Mouse (Mus musculus): ENCODE data around the gene Slc25a45. TPM values are rescaled to one million over a fixed set of nuclear protein-coding genes. Genes with fewer than 3 reads are reported as not detected.
A peak's percentile ranks its signal among the peaks of the same experiment; 100 is the strongest.

Slc25a45 gene
- total RNA-seq, 1 experiment from 2014 or later, result 48.1 TPM

GRCm38 (mm10) chr19:5910221-5910620, 32.6 kb downstream of the Slc25a45 start:
- no peak for ATAC-seq (replicated peaks in 1 of 2; ENCODE audit: insufficient read depth in 1 of 2, low FRiP score in 2 of 2, low TSS enrichment in 1 of 2, low read depth in 1 of 2, poor library complexity in 2 of 2, severe bottlenecking in 2 of 2)

GRCm38 (mm10) chr19:5911430-5912102, 34.0 kb downstream of the Slc25a45 start:
- no peak for ATAC-seq (replicated peaks in 1 of 2; ENCODE audit: insufficient read depth in 1 of 2, low FRiP score in 2 of 2, low TSS enrichment in 1 of 2, low read depth in 1 of 2, poor library complexity in 2 of 2, severe bottlenecking in 2 of 2)

- peak; percentile 96 to 97 for ATAC-seq (replicated peaks in 1 of 2; ENCODE audit: insufficient read depth in 1 of 2, low FRiP score in 2 of 2, low TSS enrichment in 1 of 2, low read depth in 1 of 2, poor library complexity in 2 of 2, severe bottlenecking in 2 of 2)
Measured at GRCm38 (mm10) chr19:5912103-5913006, 34.7 kb downstream of the Slc25a45 start.

DNA sequence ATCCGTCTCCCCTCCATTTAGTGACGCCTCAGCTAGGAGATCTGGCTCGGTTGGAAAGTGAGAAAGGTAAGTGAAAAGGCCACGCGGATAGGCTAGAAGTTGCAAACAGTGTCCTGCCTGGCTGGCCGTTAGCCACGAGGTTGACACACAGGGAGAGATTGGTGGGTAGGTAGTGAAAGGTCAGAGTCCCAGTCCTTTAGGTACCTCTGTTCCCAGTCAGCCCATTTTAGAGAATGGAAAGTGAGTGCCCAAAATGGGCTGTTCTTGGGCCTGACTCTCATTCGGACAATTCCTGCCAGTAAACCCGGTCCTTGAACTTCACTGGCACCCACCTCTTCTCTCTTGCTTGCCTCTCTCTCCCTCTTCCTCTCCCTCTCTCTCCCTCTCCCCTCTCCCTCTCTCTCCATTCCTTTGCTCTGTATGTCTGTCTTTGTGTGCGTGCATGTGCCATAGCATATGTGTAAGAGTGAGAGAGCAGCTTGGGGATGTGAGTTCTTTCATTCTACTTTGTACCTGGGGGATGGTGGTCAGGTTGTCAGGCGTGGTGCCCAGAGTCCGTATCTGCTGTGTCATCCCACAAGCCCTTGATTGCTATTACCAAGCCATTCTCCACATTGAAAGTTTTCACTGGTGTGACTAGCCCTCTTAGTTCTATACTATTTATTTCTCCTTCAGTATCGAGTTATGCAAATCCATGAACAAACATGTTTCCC, 35.6 kb downstream of the Slc25a45 start, which contains the start of gene Dpf2:
Gene Dpf2 (minus strand): TSS at position 4 of the 713 bp plus-strand sequence.
- ATAC-seq (replicated peaks in 1 of 2; ENCODE audit: insufficient read depth in 1 of 2, low FRiP score in 2 of 2, low TSS enrichment in 1 of 2, low read depth in 1 of 2, poor library complexity in 2 of 2, severe bottlenecking in 2 of 2), result no peak

- no peak for ATAC-seq (replicated peaks in 1 of 2; ENCODE audit: insufficient read depth in 1 of 2, low FRiP score in 2 of 2, low TSS enrichment in 1 of 2, low read depth in 1 of 2, poor library complexity in 2 of 2, severe bottlenecking in 2 of 2)
Measured at GRCm38 (mm10) chr19:5921715-5922114, 44.1 kb downstream of the Slc25a45 start.

- ATAC-seq (replicated peaks in 1 of 2; ENCODE audit: insufficient read depth in 1 of 2, low FRiP score in 2 of 2, low TSS enrichment in 1 of 2, low read depth in 1 of 2, poor library complexity in 2 of 2, severe bottlenecking in 2 of 2), result no peak
Measured at GRCm38 (mm10) chr19:5922119-5922942, 44.7 kb downstream of the Slc25a45 start.

DNA sequence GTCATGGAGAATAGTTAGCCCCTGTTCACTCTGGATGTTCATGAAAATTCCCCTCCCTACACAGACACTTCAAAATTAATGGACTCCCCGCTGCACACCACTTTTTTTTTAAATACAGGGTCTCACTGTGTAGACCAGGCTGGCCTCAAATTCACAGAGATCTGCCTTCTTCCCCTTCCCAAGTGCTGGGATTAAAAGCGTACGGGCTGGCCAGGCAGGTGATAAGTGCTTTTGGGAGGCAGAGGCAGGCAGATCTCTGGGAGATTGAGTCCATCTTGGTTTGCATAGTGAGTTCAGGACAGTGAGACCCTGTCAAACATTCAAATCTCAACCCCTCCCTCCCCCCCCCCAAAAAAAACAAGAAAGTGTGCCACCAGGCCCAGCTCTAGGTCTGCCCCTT, 45.4 kb downstream of the Slc25a45 start:
- ATAC-seq (replicated peaks in 1 of 2; ENCODE audit: insufficient read depth in 1 of 2, low FRiP score in 2 of 2, low TSS enrichment in 1 of 2, low read depth in 1 of 2, poor library complexity in 2 of 2, severe bottlenecking in 2 of 2), result no peak

DNA sequence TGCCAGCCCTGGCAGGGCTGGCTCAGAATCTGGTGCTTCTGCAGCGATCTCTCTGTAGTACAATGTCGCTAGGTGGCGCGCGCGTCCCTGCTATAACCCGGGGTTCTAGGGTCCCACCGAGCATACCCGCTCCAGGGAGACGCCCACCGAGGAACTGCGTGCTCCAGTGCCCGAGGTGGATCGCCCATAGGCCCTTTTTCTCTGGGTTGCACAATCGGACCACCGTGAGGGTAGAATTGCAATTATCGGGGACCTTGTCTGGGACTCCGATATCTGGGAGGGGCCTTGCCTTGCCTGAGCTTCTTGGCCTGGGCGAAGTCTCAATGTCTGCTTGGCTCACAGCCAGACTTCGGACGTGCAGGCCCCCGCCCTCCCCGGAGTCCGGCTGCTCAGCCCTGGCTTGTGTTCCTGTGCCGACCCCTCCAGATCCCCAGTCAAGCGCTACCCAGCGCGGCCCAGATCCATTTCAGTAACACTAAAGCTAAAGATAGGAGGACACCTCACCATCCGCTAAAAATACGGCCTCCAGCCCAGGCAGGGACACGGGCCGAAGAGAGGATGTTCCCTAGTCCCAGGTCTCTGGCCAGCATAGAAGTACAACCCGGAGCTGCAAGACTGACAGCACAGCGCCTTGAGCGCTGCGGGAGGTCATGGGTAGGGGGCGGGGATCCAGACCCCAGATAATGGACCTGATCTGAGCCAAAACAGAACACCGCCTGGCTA, 46.5 kb downstream of the Slc25a45 start:
- ATAC-seq (replicated peaks in 1 of 2; ENCODE audit: insufficient read depth in 1 of 2, low FRiP score in 2 of 2, low TSS enrichment in 1 of 2, low read depth in 1 of 2, poor library complexity in 2 of 2, severe bottlenecking in 2 of 2), result peak; percentile 38 to 66; a peak in 3 of 4 replicates

GRCm38 (mm10) chr19:5924713-5925093, 47.1 kb downstream of the Slc25a45 start, which contains the start of gene Cdc42ep2:
Gene Cdc42ep2, minus strand, starts transcription at chr19:5924816.
- ATAC-seq (replicated peaks in 1 of 2; ENCODE audit: insufficient read depth in 1 of 2, low FRiP score in 2 of 2, low TSS enrichment in 1 of 2, low read depth in 1 of 2, poor library complexity in 2 of 2, severe bottlenecking in 2 of 2), result peak; percentile 96

DNA sequence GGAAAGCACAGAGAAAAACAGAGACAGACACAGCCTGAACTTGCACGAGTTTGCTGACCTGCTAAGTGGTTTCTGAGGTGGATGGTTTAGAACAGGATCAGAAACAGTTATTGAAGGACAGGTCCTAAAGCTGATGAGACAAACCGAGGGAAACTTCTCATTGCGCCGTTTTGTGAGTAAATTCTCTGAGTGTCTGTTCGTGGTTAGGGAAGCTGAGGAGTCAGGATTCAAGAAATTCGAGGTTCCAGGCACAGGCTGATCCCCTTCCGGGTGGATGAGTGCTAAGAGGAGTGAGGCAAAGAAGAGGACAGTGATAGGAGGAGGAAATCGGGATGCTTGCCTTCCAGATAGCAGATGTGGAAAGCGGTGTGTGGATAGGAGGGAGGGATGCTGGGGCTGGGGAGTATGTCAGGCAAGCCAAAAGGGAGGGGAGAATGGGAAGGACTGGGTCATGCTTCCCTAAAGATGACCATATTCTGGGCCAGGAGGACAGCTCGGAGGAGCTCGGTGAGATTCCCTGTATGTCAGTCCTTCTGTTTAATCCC, 47.8 kb downstream of the Slc25a45 start:
- ATAC-seq (replicated peaks in 1 of 2; ENCODE audit: insufficient read depth in 1 of 2, low FRiP score in 2 of 2, low TSS enrichment in 1 of 2, low read depth in 1 of 2, poor library complexity in 2 of 2, severe bottlenecking in 2 of 2), result no peak

DNA sequence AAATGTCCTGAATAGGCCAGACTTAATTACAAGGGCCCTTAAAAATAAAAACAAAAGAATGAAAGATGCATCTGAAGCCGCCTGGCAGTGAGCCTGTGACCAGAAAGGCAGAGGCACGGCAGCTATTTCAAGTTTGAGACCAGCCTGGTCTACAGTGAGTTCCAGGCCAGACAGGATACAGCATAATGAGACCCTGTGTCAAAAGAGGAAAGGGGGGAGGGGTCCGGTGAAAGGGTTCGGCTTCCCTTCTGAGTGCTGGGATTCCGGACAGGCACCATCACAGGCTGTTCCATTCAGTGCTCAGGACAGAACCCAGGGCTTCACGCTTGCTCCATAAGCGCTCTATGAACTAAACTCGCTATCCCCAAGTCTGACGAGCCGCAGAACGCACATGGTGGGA, 49.4 kb downstream of the Slc25a45 start:
- no peak for ATAC-seq (replicated peaks in 1 of 2; ENCODE audit: insufficient read depth in 1 of 2, low FRiP score in 2 of 2, low TSS enrichment in 1 of 2, low read depth in 1 of 2, poor library complexity in 2 of 2, severe bottlenecking in 2 of 2)

GRCm38 (mm10) chr19:5927532-5927931, 49.9 kb downstream of the Slc25a45 start:
- no peak for ATAC-seq (replicated peaks in 1 of 2; ENCODE audit: insufficient read depth in 1 of 2, low FRiP score in 2 of 2, low TSS enrichment in 1 of 2, low read depth in 1 of 2, poor library complexity in 2 of 2, severe bottlenecking in 2 of 2)

GRCm38 (mm10) chr19:5928104-5928503, 50.5 kb downstream of the Slc25a45 start:
- ATAC-seq (replicated peaks in 1 of 2; ENCODE audit: insufficient read depth in 1 of 2, low FRiP score in 2 of 2, low TSS enrichment in 1 of 2, low read depth in 1 of 2, poor library complexity in 2 of 2, severe bottlenecking in 2 of 2), result no peak

- no peak for ATAC-seq (replicated peaks in 1 of 2; ENCODE audit: insufficient read depth in 1 of 2, low FRiP score in 2 of 2, low TSS enrichment in 1 of 2, low read depth in 1 of 2, poor library complexity in 2 of 2, severe bottlenecking in 2 of 2)
Measured at GRCm38 (mm10) chr19:5928546-5928945, 50.9 kb downstream of the Slc25a45 start.

GRCm38 (mm10) chr19:5929634-5930596, 52.3 kb downstream of the Slc25a45 start:
- ATAC-seq (replicated peaks in 1 of 2; ENCODE audit: insufficient read depth in 1 of 2, low FRiP score in 2 of 2, low TSS enrichment in 1 of 2, low read depth in 1 of 2, poor library complexity in 2 of 2, severe bottlenecking in 2 of 2), result peak; percentile 32 to 41; a peak in 1 of 4 replicates
